Mouse (Mus musculus) embryonic facial prominence, embryonic 11.5 days (tissue): ENCODE results near the gene Clec12a. TPM values are rescaled to one million over a fixed set of nuclear protein-coding genes. Genes with fewer than 3 reads are reported as not detected.
A peak's percentile ranks its signal among the peaks of the same experiment; 100 is the strongest.

ENCODE experiments used
- ATAC-seq: fragments of 200-750 bp; cut with Nextera tagmentation; replicated peaks from 2 replicates; pipeline ENCODE4 v1.8.0; 2017; ENCODE audit warnings: low read depth; ENCODE audit not compliant: insufficient number of reproducible peaks, low FRiP score, low TSS enrichment
- DNase-seq: peaks from one replicate; pipeline ENCODE4 v3.0.0-alpha.2; 2015; ENCODE audit warnings: low spot score
- H3K27ac ChIP-seq: fragments of 300-500 bp; sonication (generic); replicated peaks from 2 replicates; pipeline ENCODE4 v1.5.1; 2014; ENCODE audit warnings: mild to moderate bottlenecking, low read depth, low read length, control low read depth
- H3K27me3 ChIP-seq: fragments of 300-500 bp; sonication (generic); 2 replicates; pipeline ENCODE4 v1.6.1; 2014; ENCODE audit warnings: mild to moderate bottlenecking, low read length, moderate library complexity, mixed read lengths; ENCODE audit not compliant: control insufficient read depth, insufficient read depth
- H3K36me3 ChIP-seq: fragments of 300-500 bp; sonication (generic); replicated peaks from 2 replicates; pipeline ENCODE4 v1.6.1; 2014; ENCODE audit warnings: low read depth, mild to moderate bottlenecking, low read length, moderate library complexity, mixed read lengths; ENCODE audit not compliant: control insufficient read depth, insufficient read depth
- H3K4me1 ChIP-seq: fragments of 300-500 bp; sonication (generic); 2 replicates; pipeline ENCODE4 v1.6.1; 2014; ENCODE audit warnings: low read length, mixed read lengths; ENCODE audit not compliant: control insufficient read depth, insufficient read depth
- H3K4me2 ChIP-seq: fragments of 300-500 bp; sonication (generic); 2 replicates; pipeline ENCODE4 v1.6.1; 2014; ENCODE audit warnings: low read depth, mild to moderate bottlenecking, control low read depth, low read length, moderate library complexity
- H3K4me3 ChIP-seq: fragments of 300-500 bp; sonication (generic); 2 replicates; pipeline ENCODE4 v1.5.1; 2014; ENCODE audit warnings: low read depth, low read length, control low read depth
- H3K9ac ChIP-seq: fragments of 300-500 bp; sonication (generic); replicated peaks from 2 replicates; pipeline ENCODE4 v1.6.1; 2014; ENCODE audit warnings: mild to moderate bottlenecking, control low read depth, low read length
- H3K9me3 ChIP-seq: fragments of 300-500 bp; sonication (generic); replicated peaks from 2 replicates; pipeline ENCODE4 v1.6.1; 2016; ENCODE audit warnings: mild to moderate bottlenecking, low read length, inconsistent platforms, mixed read lengths; ENCODE audit not compliant: control insufficient read depth
- WGBS: fragments of 180-500 bp; shearing (Covaris S2); extraction: QIAGEN DNeasy Blood & Tissue Kit; methylation state at CpG from one replicate; pipeline ENCODE4 v1.1.7; 2014; 5-methylcytosine and 5-hydroxymethylcytosine counted together
- polyA plus RNA-seq: library from polyadenylated mRNA; unstranded; fragments of >200 nt; fragmentation: Nextera tagmentation; extraction: Ambion mirVana; gene quantifications from 2 replicates; pipeline ENCODE4 v1.2.1, GENCODE M21; 2014

Gene Clec12a
- polyA plus RNA-seq, 1 experiment from 2014 or later, result 0.91 TPM

DNA sequence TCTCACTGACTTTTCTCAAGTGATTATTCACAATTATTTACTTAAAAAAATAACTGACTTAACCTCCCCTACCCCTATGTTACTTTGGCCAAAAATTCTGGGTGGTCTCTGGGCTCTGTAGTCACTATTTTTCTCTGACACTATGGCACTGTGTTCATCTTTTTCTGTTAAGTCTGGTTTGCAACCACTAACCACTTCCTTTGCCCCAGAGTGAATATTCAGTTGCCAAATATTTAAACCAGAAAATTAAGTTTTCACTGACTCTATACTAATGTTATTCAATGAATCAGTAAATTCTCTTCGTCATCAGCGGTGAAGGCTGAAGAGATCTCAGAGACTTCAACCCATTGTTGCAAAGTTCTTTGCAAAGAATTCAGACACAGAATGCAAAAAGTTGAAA is 13.3 kb downstream of the Clec12a start:
- no peak overlapping the region for H3K4me2 ChIP-seq
- DNase-seq, result no peak
- H3K9ac ChIP-seq, result no peak overlapping the region
- WGBS, result 97% methylated on average over 2 of the region's 2 CpGs
- H3K4me1 ChIP-seq, result no peaks in the 10 kb centered on the region
- H3K27ac ChIP-seq, result no peak overlapping the region
- H3K4me3 ChIP-seq, result no peak overlapping the region
- ATAC-seq, result no peak
- H3K36me3 ChIP-seq, result no peaks in the 10 kb centered on the region
- H3K9me3 ChIP-seq, result no peaks in the 10 kb centered on the region
- H3K27me3 ChIP-seq, result no peaks in the 10 kb centered on the region

GRCm38 (mm10) chr6:129356430-129356829 is 13.9 kb downstream of the Clec12a start:
- Histone ChIP-seq H3K4me1 (no peaks in the 10 kb centered on the region), H3K9ac (no peak overlapping the region), H3K36me3 (no peaks in the 10 kb centered on the region), H3K4me3 (no peak overlapping the region), H3K27me3 (no peaks in the 10 kb centered on the region), H3K9me3 (no peaks in the 10 kb centered on the region), H3K27ac (no peak overlapping the region), H3K4me2 (no peak overlapping the region)
- ATAC-seq (no peak), DNase-seq (no peak)

GRCm38 (mm10) chr6:129359515-129359914 is 17.0 kb downstream of the Clec12a start:
- no peaks in the 10 kb centered on the region for H3K36me3 ChIP-seq
- H3K9me3 ChIP-seq, result no peaks in the 10 kb centered on the region
- DNase-seq (no peak), ATAC-seq (no peak)
- H3K4me2 ChIP-seq, result no peak overlapping the region
- 85% methylated on average over 2 of the region's 2 CpGs for WGBS
- no peak overlapping the region for H3K4me3 ChIP-seq
- no peak overlapping the region for H3K9ac ChIP-seq
- H3K27me3 ChIP-seq, result no peaks in the 10 kb centered on the region
- H3K4me1 ChIP-seq, result no peaks in the 10 kb centered on the region
- no peak overlapping the region for H3K27ac ChIP-seq

- Histone ChIP-seq H3K4me3 (no peak overlapping the region), H3K36me3 (no peaks in the 10 kb centered on the region), H3K4me1 (no peaks in the 10 kb centered on the region), H3K4me2 (no peak overlapping the region), H3K9me3 (no peaks in the 10 kb centered on the region), H3K27ac (no peak overlapping the region), H3K9ac (no peak overlapping the region), H3K27me3 (no peaks in the 10 kb centered on the region)
- no peak for DNase-seq
- no peak for ATAC-seq
- WGBS, result 33% methylated on average over 1 of the region's 1 CpGs
Observed at GRCm38 (mm10) chr6:129363942-129364341, 21.5 kb downstream of the Clec12a start.

DNA sequence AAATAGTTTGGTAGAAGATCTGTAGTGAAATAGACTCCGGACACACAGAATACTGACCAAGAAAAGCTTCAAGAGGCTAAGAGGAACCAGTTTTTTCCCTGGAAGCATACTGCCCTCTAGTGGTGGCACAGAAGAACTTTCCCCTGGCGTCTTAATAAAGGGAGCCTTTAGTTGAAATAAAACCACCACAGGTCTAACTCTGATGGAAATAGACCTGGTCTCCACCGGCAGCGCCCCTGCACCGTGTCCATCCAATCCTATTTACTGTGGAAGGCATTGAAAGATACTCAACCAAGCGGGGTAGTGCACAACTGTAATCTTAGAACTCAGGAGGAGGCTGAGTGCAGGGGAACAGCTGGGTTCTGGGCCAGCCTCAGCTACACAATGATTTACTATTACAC is 23.5 kb downstream of the Clec12a start:
- H3K9me3 ChIP-seq, result no peaks in the 10 kb centered on the region
- H3K9ac ChIP-seq, result no peak overlapping the region
- H3K36me3 ChIP-seq, result no peaks in the 10 kb centered on the region
- no peaks in the 10 kb centered on the region for H3K4me1 ChIP-seq
- H3K4me3 ChIP-seq, result no peak overlapping the region
- no peak overlapping the region for H3K4me2 ChIP-seq
- ATAC-seq (peak; percentile 48; the same call in 1 of the 2 replicates), DNase-seq (peak; percentile 82)
- WGBS, result 16% methylated on average over 6 of the region's 6 CpGs
- no peaks in the 10 kb centered on the region for H3K27me3 ChIP-seq
- H3K27ac ChIP-seq, result no peak overlapping the region

- 59% methylated on average over 7 of the region's 7 CpGs for WGBS
Observed at GRCm38 (mm10) chr6:129369374-129370132, 27.1 kb downstream of the Clec12a start.

GRCm38 (mm10) chr6:129374937-129375471 is 32.5 kb downstream of the Clec12a start:
- WGBS, result 87% methylated on average over 2 of the region's 2 CpGs
- no peak for DNase-seq
- Histone ChIP-seq H3K4me2 (no peak overlapping the region), H3K27me3 (no peaks in the 10 kb centered on the region), H3K27ac (no peak overlapping the region), H3K9ac (no peak overlapping the region), H3K9me3 (no peaks in the 10 kb centered on the region), H3K4me3 (no peak overlapping the region), H3K36me3 (no peaks in the 10 kb centered on the region), H3K4me1 (no peaks in the 10 kb centered on the region)
- no peak for ATAC-seq

More at GRCm38 (mm10) chr6:129369374-129370132, 27.1 kb downstream of the Clec12a start:
- no peak overlapping the region for H3K4me3 ChIP-seq
- no peak overlapping the region for H3K4me2 ChIP-seq
- H3K27me3 ChIP-seq, result no peaks in the 10 kb centered on the region
- H3K9ac ChIP-seq, result no peak overlapping the region
- no peaks in the 10 kb centered on the region for H3K4me1 ChIP-seq
- no peaks in the 10 kb centered on the region for H3K9me3 ChIP-seq
- H3K36me3 ChIP-seq, result no peaks in the 10 kb centered on the region
- ATAC-seq, result no peak
- no peak for DNase-seq
- no peak overlapping the region for H3K27ac ChIP-seq

DNA sequence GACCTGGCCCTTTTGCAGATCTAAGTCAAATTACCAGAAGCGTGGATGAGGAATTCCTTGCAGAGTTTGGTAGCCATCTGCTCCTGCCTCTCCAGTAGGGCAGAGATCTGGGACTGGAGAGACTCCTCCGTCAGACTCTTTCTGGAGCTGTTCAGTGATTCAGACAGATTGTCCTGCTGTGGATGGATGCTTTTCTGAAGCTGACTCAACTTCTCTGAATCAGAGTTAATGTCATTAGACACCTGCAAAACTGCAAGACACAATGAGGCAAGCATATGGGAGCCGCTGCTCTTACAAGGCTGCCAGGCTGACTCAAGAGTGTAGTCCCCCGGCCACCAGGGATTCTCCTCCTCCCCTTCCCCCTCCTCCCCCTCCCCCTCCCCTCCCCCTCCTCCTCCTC is 38.0 kb downstream of the Clec12a start:
- Histone ChIP-seq H3K4me2 (no peak overlapping the region), H3K36me3 (no peaks in the 10 kb centered on the region), H3K27me3 (no peaks in the 10 kb centered on the region), H3K27ac (no peak overlapping the region), H3K9me3 (no peaks in the 10 kb centered on the region), H3K9ac (no peak overlapping the region), H3K4me1 (no peaks in the 10 kb centered on the region), H3K4me3 (no peak overlapping the region)
- ATAC-seq, result no peak
- no peak for DNase-seq
- WGBS, result 64% methylated on average over 4 of the region's 4 CpGs
